Mouse (Mus musculus) c-Kit-positive CD71-positive TER-119-negative erythroid progenitor cells, embryonic 14.5 days (primary cell): ENCODE data around the gene Lig3.

ENCODE experiments used
- DNase-seq: peaks from one replicate; pipeline ENCODE4 v3.0.0-alpha.2; 2013; ENCODE audit warnings: low read depth

Gene Lig3

DNA sequence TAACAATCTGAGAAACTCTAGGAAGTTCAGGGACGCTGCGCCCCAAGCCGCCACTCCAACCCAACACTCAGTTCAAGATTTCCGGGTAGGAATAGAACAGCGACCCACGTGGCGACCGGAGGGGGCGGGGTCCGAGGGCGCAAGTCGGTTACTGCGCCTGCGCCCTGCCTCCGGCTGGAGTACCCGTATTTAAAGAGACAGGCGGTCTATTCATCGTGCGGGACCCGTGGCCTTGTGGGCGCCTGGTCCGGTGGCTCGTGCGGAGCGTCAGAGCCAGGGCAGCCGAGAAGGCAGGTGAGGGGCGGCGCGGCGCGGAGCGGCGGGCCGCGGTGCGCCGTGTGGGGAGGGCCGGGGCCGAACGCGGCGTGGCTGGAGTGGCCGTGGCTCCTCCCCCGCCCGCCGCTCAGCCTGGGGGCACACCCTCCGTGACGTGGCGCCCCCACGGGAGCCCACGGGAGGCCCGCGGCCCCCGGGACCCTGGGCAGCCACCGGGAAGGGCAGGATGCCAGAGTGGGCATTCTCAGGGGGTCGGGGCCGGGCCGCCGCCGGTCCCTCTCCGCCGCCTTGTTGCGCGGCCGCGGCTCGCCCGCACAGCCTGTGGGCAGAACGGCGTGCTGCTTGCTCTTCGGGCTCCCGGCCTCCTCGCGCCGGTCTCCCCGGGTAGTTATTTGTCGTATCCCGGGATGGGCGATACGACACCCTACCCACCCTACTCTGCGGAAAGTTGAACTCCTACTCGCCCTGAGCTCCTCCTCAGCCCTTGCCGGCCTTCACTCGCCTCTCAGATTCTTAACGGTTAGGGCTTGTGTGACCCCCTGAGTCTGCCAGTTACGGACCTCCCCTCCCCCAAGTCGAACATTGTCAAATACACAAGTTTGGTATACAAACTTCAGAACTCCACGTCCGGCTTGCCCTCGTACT, at the start of gene Lig3:
TSS of gene Lig3 (plus strand) at position 126 of the 921 bp plus-strand sequence.
- peak; percentile 87 for DNase-seq

DNA sequence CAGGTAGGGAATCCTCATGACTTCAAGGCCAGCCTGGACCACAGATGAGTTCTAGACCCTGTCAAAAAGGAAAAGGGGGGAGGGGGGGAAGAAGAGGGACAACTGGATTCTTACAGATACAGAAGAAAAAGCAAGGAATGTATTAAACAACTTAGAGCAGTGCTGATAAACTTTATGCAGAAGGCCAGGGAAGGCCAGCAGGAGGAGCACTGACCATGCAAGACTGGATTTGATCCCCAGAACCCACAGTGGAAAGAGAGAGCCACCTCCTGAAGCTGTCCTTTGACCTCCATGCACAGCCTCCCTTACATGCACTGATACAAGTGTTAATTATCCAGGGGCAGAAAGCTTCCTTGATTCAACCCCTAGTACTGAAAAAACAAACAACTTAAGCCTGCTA, 46.7 kb upstream of the Lig3 start:
- no peak for DNase-seq

DNA sequence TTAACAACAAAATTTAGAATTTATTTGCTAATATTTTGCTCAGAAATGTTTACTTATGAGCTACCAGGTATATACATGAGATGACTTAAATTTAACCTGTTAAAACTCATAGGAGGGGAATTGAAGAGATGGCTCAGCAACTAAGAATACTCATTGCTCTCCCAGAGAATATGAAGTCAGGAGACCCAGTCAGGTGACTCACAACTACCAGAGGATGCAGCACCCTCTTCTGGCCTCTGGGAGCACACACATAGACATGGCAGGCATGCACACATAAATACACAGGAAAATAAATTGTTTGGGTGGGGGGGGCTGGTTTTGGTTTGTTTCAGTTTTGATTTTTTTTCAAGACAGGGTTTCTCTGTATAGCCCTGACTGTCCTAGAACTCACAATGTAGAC, 41.9 kb upstream of the Lig3 start:
- no peak for DNase-seq

DNA sequence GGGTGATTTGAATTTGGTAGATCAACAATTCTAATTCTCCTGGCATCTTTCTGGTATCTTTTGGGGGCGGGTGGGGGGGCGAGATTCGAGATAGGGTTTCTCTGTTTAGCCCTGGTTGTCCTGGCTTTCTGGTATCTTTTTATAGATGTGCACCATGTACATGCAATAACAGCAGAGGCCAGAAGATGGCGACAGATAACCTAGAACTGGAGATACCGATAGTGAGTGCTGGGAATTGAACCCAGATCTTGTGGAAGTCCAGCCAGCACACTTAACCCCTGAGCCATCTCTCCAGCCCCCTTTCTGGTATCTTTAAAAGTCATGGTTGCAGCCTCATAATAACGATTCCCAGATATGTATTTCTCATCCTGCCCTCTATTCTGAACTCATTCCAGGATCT, 34.8 kb upstream of the Lig3 start:
- peak; percentile 55 for DNase-seq

DNA sequence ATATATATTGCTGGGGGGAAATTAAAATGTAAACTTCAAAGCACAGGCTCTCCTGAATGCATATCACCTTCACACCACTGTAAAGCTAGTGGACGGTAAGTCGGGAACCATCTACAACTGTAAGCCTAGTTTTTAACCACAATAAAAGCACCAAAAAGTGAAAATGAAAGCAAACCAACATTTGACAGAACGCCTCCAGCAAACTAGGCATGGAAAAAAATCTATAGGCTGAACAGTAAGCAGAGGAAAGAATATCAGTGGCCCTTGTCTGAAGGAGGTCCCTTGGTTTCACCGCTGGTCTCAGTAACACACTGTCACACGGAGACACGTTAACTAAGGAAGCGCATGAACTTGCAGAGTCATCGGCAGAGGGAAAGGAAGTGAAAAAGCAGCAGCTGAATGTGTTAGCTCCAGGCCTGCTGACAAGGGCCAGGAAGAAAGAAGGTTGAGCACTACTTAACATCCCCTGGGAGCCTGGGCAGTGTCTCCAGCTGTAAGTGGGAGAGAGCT, 34.0 kb upstream of the Lig3 start:
- DNase-seq, result no peak

DNA sequence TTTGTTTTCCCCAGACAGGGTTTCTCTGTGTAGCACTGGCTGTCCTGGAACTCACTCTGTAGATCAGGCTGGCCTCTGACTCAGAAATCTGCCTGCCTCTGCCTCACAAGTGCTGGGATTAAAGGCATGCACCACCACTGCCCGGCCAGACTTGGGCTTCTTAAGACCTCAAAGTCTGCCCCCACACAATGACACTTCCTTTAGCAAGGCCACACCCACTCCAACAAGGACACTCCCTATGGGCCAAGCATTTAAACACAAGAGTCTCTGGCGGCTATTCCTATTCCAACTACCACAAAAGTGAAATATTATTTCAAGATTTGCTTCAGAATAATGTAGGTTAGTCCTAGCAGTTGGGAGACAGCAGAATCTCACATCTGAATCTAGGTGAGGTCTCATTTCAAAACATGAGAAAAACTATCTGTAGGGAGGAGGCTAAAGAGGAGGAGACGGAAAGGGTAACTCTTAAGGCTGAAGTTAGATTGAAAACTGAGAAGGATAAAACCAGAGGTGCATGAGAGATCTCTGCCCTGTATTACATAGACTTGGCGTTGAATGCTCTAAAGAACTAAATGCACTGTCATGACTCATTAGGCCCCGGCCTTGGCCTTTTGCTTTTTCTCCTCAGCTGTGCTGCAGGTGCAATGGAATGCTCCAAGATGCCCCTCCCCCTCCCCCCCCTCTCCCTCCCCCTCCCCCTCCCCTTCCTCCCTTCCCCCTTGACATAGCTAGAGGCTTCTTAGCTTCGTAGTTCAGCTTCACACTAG, 28.4 kb upstream of the Lig3 start:
- DNase-seq, result no peak

DNA sequence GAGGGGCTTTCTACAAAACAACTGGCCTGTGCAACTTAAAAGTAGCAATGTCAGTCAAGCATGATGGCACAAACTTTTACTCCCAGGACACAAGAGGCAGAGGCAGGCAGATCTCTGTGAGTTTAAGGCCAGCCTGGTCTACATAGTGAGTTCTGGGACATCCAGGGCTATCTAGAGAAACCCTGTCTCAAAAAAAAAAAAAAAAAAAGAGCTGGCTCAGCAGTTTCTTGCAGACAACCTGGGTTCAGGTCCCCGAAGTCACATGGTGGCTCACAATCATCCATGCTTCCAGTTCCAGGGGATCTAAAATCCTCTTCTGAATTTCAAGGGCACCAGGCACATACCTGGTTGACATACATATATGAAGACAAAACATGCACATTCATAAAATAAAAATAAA, 25.0 kb upstream of the Lig3 start:
- DNase-seq, result no peak

DNA sequence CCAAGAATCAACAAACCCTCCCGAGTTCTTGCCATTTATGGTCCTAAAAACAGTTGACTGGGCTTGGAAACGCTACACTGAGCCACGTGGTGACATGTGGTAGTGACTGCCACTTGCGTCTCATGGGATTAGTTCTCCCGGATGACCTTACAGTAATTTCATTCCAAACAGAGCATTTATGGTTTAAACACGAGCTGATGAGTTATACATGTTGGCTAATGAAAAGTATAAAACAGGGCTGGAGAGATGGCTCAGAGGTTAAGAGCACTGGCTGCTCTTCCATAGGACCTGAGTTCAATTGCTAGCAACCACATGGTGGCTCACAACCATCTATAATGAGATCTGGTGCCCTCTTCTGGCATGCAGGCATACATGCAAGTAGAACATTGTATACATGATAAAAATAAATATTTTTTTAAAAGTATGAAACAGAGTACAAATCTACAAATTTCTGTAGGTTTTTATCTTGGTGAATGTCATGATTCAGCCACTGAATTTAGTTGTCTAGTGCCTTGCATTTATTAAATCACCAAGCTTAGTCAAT, 18.6 kb upstream of the Lig3 start:
- no peak for DNase-seq

DNA sequence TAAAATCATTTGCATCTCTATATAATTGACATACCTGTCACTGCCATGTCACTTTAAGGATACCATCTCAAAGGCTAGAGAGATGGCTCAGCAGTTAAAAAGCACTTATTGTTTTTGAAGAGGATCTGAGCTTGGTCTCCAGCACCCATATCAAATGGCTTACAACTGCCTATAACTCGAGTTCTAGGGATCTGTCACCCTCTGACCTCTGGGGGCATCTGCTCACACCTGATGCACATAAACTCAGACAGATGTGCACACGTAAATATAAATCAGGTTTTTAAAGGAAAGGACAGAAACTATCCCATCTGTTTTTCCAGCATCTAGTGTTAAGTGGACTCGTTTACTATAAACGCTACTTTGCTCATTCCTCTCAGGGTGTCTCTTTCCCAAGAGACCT, 17.6 kb upstream of the Lig3 start:
- DNase-seq, result no peak

DNA sequence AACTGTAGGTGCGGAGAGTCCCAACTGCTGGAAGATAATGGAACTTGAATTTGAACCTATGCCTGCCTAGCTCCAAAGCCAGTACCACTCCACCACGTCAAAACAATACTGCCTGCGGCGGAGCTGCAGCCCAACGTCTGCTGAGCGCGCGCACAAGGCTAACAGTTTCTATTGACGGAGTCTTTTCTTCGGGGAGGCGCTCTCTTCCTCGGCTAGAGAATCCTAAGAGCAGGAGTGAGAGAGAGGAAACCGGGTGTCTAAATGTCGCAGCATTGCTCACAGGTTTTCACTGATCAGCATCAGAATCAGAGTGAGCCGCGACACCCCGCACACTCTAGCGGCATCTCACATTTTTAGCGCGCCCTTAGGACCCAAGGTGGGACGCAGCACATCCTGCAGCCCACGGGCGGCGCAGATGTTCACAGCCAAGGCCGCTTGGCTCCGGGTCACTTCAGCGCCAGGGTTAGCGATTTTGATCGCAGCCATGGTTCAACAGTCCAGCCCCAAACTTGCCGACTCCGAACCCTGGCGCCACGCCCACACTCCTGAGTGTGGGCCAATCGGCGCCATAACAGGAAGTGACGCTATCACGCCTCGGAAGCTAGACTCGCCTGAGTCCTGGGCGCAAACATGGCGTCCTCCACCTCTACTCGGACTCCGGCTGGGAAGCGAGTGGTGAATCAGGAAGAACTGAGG, 17.0 kb upstream of the Lig3 start, which contains the start of the genes Cct6b and Zfp830:
TSS of gene Cct6b (minus strand) at position 580 of the 696 bp plus-strand sequence.
TSS of gene Zfp830 (plus strand) at position 604 of the 696 bp plus-strand sequence.
- peak; percentile 94 for DNase-seq

DNA sequence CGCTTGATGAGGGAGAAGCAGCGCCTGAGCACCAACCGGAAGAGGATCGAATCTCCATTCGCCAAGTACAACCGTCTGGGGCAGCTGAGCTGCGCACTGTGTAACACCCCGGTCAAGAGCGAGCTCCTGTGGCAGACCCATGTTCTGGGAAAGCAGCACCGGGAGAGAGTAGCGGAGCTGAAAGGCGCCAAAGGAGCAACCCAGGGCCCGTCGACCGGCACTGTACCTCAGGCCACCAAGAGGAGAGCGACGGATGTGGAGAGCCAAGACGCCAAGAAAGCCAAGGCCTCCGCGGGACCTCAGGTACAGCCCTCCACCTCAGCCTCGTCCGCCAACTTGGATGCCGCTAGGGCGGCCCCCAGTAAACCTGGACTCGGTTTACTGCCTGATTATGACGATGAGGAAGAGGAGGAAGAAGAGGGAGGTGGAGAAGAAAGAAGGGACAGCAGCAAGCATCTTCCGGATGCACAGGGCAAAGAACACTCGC, 16.4 kb upstream of the Lig3 start:
- DNase-seq, result no peak

DNA sequence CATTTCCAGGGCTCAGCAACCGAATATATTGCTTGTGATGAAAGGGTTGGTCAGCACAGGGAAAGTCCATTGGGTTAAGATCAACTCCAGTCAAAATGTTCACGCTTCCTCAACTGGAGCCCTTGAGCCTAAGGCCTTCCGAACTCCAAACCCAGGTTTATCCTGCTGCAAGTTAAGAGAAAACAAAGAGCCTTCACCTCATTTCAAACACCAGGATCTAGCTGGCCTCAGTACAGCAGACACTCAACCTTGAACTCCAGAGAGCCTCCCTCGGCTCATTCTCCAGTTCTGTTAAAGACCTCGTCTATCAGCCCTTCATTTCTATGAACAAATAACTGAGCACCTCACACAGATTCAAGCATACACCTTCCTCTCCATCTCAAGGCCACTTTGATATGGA, 774 bp upstream of the Lig3 start:
- DNase-seq, result no peak

DNA sequence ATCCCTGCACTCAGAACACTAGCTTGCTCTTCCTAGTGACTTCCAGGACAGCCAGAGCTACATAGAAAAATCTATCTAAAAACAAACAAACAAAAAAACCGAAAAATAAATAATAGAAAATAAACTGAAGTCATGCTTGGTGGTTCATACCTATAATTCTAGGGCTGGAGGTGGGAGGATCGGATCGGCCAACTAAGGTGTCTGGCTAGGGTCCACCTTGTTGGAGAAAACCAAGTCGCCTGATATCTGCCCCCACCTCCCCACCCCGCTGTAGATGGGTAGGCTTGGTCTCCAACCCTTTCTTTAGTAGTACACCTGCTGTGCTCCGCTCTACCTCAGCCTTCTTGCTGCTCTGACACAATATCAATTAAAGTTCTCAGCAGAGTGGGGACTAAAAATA, 1.3 kb downstream of the Lig3 start:
- no peak for DNase-seq

DNA sequence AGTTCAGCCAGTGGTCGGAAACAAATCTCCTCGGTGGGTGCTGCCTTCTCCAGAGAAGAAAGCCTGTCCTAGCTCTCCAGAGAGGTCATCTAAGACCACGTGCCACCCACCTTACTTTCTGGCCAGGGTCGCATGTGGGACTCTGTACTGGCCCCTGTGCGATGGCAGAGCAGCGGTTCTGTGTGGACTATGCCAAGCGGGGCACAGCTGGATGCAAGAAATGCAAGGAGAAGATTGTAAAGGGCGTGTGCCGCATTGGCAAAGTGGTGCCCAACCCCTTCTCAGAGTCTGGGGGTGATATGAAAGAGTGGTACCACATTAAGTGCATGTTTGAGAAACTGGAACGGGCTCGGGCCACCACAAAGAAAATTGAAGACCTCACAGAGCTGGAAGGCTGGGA, 2.5 kb downstream of the Lig3 start:
- no peak for DNase-seq

DNA sequence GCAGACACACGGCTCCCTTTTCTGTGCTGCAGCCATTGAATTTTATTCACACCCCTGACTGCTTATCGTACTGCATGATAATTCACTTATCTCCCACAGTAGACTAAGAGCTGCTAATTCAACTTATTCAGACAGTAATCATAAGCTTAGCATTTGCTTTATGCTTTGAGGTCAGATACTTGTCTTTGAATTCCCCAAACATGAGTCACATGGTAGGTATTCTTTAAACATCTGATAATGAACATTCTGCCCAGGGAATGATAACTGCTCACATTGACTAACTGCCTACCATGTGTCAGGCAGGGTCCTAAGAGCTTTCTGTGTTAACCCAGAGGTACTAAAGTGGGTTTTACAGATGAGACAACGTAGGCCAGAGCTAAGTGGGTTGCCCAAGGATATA, 25.7 kb downstream of the Lig3 start:
- DNase-seq, result no peak

DNA sequence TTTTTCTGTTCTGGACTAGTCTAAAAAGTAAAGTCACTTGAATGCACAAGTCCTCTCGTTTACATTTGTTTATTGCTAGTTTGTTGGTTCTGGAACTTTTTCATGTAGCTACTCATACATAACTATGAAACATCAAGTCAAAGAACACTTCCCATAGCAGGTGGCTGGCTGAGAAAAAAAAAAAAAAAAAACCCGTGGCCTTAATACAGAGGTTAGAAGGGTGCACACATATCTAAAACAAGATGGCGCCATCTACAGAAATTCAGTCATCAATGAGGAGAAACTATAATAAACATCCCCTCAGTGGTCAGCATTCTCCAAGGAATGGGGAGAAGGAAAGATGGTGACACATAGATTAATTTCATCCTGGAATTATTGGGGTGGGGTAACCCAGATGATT, 26.5 kb downstream of the Lig3 start:
- no peak for DNase-seq

DNA sequence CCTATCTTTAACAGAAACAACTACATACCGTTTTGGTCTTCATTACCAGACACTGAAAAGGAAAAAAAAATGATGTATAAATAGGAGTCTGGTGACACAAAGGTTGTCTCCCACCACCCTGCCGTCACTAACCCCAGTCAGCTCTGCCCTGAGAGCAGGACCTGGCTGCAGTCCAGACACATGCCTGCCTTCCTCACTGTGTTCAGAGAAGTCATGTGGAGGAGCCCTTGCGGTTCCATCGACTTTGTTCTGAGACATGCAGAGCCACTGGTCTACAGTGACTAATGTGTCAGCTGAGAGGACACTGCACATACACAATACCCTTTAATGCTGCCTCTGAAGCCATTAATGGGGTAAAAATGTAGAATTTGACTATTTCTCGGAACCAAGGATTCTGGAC, 27.6 kb downstream of the Lig3 start:
- no peak for DNase-seq

DNA sequence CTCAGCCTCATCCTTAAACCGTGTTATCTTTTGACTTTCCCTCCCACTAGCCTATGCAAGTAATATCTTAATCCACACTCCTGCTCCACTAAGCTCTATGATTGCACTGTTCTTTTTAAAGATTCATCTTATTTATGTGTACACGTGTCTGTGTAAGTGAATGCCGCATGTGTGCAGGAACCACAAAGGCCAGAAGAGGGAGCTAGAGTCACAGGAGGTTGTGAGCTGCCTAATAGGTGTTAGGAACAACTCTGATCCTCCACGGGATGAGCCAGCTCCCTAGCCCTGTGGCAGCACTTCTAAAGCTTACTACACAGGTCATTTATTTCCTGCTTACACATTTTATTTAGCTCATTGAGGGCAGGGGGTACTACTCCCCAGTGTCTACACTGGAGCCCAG, 38.4 kb downstream of the Lig3 start:
- DNase-seq, result peak; percentile 87

DNA sequence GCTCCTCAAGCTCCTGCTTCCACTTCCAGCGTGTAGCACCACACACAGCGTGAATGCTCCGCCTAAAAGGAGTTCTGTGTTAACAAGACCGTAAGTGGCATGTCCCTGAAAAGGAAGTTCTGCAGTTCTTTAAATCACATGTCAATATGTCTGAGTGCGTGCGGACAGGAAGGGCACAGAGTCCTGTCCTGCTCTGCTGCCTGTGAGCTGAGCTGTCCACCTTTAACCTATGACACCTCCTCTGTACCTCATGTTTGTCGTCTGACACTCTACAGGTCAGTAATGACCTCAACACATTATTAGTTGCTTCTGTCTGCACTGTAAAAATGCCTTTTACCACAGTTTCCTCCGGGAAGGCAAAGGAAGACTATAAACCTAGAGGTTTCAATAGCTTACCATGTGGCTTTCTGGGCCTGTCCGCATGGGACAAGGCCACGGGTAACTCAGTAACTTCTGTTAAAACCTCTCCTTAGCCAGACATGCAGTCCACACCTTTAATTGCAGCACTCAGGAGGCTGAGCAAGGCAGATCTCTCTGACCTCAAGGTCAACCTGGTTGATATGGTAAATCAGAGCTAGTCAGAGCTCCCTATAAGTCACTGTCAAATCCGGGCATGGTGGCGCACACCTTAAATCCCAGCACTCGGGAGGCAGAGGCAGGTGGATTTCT, 40.0 kb downstream of the Lig3 start:
- no peak for DNase-seq

DNA sequence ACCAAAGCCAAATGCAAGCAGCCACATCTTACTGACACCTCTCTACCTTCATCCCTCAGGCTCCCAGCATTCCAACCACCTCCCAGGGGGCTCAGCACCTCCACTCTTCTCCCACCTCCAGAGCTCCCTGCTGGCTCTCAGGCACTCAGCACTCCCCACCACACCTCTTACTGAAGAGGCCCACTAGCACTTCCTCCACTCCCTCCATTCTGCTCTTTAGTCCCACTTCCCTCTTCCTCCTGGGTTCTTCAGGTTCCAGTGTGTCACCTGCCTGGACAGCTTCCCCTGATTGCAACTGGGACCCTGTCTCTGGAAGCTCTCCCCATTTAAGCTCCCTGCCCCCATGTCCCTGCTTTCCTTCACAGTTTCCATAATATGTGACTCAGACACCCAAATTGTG, 45.9 kb downstream of the Lig3 start:
- no peak for DNase-seq
